Mouse (Mus musculus): ENCODE measurements at regions not wholly inside any gene's neighbourhood (a gene's known extent, or its start where the extent isn't known, plus 50 kb on each side); places are given as distances from the start of the nearest gene placed in this dataset.

- H3K27me3 ChIP-seq = no peaks in the 10 kb centered on the region
- no peak for ATAC-seq (ENCODE audit: low FRiP score)
- H3K9ac ChIP-seq = no peak overlapping the region
- H3K4me3 ChIP-seq = no peak overlapping the region
- H3K4me1 ChIP-seq (replicated peaks) = no peaks in the 10 kb centered on the region
- no peak overlapping the region for H3K4me2 ChIP-seq
- no peaks in the 10 kb centered on the region for H3K36me3 ChIP-seq
- 87% methylated on average over 13 of the region's 13 CpGs for WGBS
- no peak overlapping the region for H3K27ac ChIP-seq
- H3K9me3 ChIP-seq = no peaks in the 10 kb centered on the region
These were observed 133.2 kb downstream of the Slc30a10 start for GRCm38 (mm10) chr1:185587671-185588347.

- Histone ChIP-seq H3K4me1 (replicated peaks) (no peaks in the 10 kb centered on the region), H3K4me2 (no peak overlapping the region), H3K27ac (no peak overlapping the region), H3K27me3 (no peaks in the 10 kb centered on the region), H3K36me3 (no peaks in the 10 kb centered on the region), H3K9me3 (no peaks in the 10 kb centered on the region), H3K9ac (no peak overlapping the region), H3K4me3 (no peak overlapping the region)
- 83% methylated on average over 4 of the region's 4 CpGs for WGBS
- ATAC-seq (ENCODE audit: low FRiP score) = no peak
These were observed 133.7 kb downstream of the Slc30a10 start for GRCm38 (mm10) chr1:185588348-185588719.

- WGBS = 91% methylated on average over 5 of the region's 5 CpGs
- Histone ChIP-seq H3K9ac (no peak overlapping the region), H3K9me3 (0 out of 2 replicates have a peak, but pooled peaks cover 4% of the 10 kb centered on the region), H3K4me1 (replicated peaks) (no peaks in the 10 kb centered on the region), H3K27me3 (no peaks in the 10 kb centered on the region), H3K4me2 (no peak overlapping the region), H3K27ac (no peak overlapping the region), H3K36me3 (no peaks in the 10 kb centered on the region), H3K4me3 (no peak overlapping the region)
- ATAC-seq (ENCODE audit: low FRiP score) = no peak
These were observed 142.2 kb downstream of the Slc30a10 start for GRCm38 (mm10) chr1:185596815-185597214.

GRCm38 (mm10) chr1:185598514-185598913 is 143.9 kb downstream of the Slc30a10 start:
- no peak overlapping the region for H3K9ac ChIP-seq
- 81% methylated on average over 7 of the region's 7 CpGs for WGBS
- no peak for ATAC-seq (ENCODE audit: low FRiP score)
- H3K9me3 ChIP-seq = 0 out of 2 replicates have a peak, but pooled peaks cover 4% of the 10 kb centered on the region
- H3K27me3 ChIP-seq = no peaks in the 10 kb centered on the region
- H3K4me2 ChIP-seq = no peak overlapping the region
- no peaks in the 10 kb centered on the region for H3K36me3 ChIP-seq
- no peak overlapping the region for H3K27ac ChIP-seq
- H3K4me3 ChIP-seq = no peak overlapping the region
- no peaks in the 10 kb centered on the region for H3K4me1 ChIP-seq (replicated peaks)

- WGBS = 96% methylated on average over 1 of the region's 1 CpGs
- Histone ChIP-seq H3K4me1 (replicated peaks) (no peaks in the 10 kb centered on the region), H3K27ac (no peak overlapping the region), H3K36me3 (no peaks in the 10 kb centered on the region), H3K9me3 (0 out of 2 replicates have a peak, but pooled peaks cover 4% of the 10 kb centered on the region), H3K4me2 (no peak overlapping the region), H3K27me3 (no peaks in the 10 kb centered on the region), H3K4me3 (no peak overlapping the region), H3K9ac (no peak overlapping the region)
- ATAC-seq (ENCODE audit: low FRiP score) = no peak
These were observed 146.5 kb downstream of the Slc30a10 start for GRCm38 (mm10) chr1:185601166-185601565.

- Histone ChIP-seq H3K4me1 (replicated peaks) (no peaks in the 10 kb centered on the region), H3K9ac (no peak overlapping the region), H3K27me3 (no peaks in the 10 kb centered on the region), H3K4me3 (no peak overlapping the region), H3K36me3 (no peaks in the 10 kb centered on the region), H3K27ac (no peak overlapping the region), H3K9me3 (no peaks in the 10 kb centered on the region), H3K4me2 (no peak overlapping the region)
- ATAC-seq (ENCODE audit: low FRiP score) = no peak
- 81% methylated on average over 4 of the region's 4 CpGs for WGBS
These were observed 151.3 kb downstream of the Slc30a10 start for GRCm38 (mm10) chr1:185605996-185606395.

GRCm38 (mm10) chr1:185607611-185608010 is 153.0 kb downstream of the Slc30a10 start:
- Histone ChIP-seq H3K27me3 (no peaks in the 10 kb centered on the region), H3K9me3 (no peaks in the 10 kb centered on the region), H3K9ac (no peak overlapping the region), H3K27ac (no peak overlapping the region), H3K4me1 (replicated peaks) (no peaks in the 10 kb centered on the region), H3K36me3 (no peaks in the 10 kb centered on the region), H3K4me3 (no peak overlapping the region), H3K4me2 (no peak overlapping the region)
- WGBS = 87% methylated on average over 5 of the region's 5 CpGs
- no peak for ATAC-seq (ENCODE audit: low FRiP score)

GRCm38 (mm10) chr1:185608440-185608839 is 153.8 kb downstream of the Slc30a10 start:
- Histone ChIP-seq H3K9me3 (no peaks in the 10 kb centered on the region), H3K27me3 (no peaks in the 10 kb centered on the region), H3K27ac (no peak overlapping the region), H3K4me2 (no peak overlapping the region), H3K4me1 (replicated peaks) (no peaks in the 10 kb centered on the region), H3K9ac (no peak overlapping the region), H3K4me3 (no peak overlapping the region), H3K36me3 (no peaks in the 10 kb centered on the region)
- WGBS = 88% methylated on average over 3 of the region's 3 CpGs
- no peak for ATAC-seq (ENCODE audit: low FRiP score)

- ATAC-seq (ENCODE audit: low FRiP score) = no peak
- Histone ChIP-seq H3K36me3 (no peaks in the 10 kb centered on the region), H3K9ac (no peak overlapping the region), H3K4me1 (replicated peaks) (no peaks in the 10 kb centered on the region), H3K9me3 (no peaks in the 10 kb centered on the region), H3K4me2 (no peak overlapping the region), H3K27me3 (no peaks in the 10 kb centered on the region), H3K27ac (no peak overlapping the region), H3K4me3 (no peak overlapping the region)
- WGBS = 54% methylated on average over 3 of the region's 3 CpGs
These were observed 155.9 kb downstream of the Slc30a10 start for GRCm38 (mm10) chr1:185610586-185610985.

- no peak overlapping the region for H3K4me3 ChIP-seq
- WGBS = 22% methylated on average over 10 of the region's 10 CpGs
- no peak overlapping the region for H3K9ac ChIP-seq
- H3K36me3 ChIP-seq = no peaks in the 10 kb centered on the region
- no peaks in the 10 kb centered on the region for H3K9me3 ChIP-seq
- no peak overlapping the region for H3K27ac ChIP-seq
- 0 out of 2 replicates have a peak, but pooled peaks cover 3% of the 10 kb centered on the region for H3K27me3 ChIP-seq
- ATAC-seq (ENCODE audit: low FRiP score) = no peak
- H3K4me1 ChIP-seq (replicated peaks) = peaks cover 5% of the 10 kb centered on the region; the same call in 1 of the 2 replicates
- H3K4me2 ChIP-seq = no peak overlapping the region
These were observed 161.3 kb downstream of the Slc30a10 start for GRCm38 (mm10) chr1:185615819-185616429.

GRCm38 (mm10) chr1:185617691-185618090 is 163.0 kb downstream of the Slc30a10 start:
- no peak for ATAC-seq (ENCODE audit: low FRiP score)
- Histone ChIP-seq H3K36me3 (no peaks in the 10 kb centered on the region), H3K9me3 (no peaks in the 10 kb centered on the region), H3K27ac (no peak overlapping the region), H3K27me3 (0 out of 2 replicates have a peak, but pooled peaks cover 3% of the 10 kb centered on the region), H3K4me1 (replicated peaks) (peaks cover 5% of the 10 kb centered on the region; the same call in 1 of the 2 replicates), H3K4me2 (no peak overlapping the region), H3K4me3 (no peak overlapping the region), H3K9ac (no peak overlapping the region)
- WGBS = 66% methylated on average over 4 of the region's 4 CpGs

- H3K27ac ChIP-seq = no peak overlapping the region
- H3K4me3 ChIP-seq = no peak overlapping the region
- no peak overlapping the region for H3K9ac ChIP-seq
- 0 out of 2 replicates have a peak, but pooled peaks cover 3% of the 10 kb centered on the region for H3K27me3 ChIP-seq
- H3K4me2 ChIP-seq = no peak overlapping the region
- 45% methylated on average over 9 of the region's 9 CpGs for WGBS
- ATAC-seq (ENCODE audit: low FRiP score) = no peak
- H3K36me3 ChIP-seq = no peaks in the 10 kb centered on the region
- H3K4me1 ChIP-seq (replicated peaks) = peaks cover 5% of the 10 kb centered on the region; the same call in 1 of the 2 replicates
- no peaks in the 10 kb centered on the region for H3K9me3 ChIP-seq
These were observed 164.4 kb downstream of the Slc30a10 start for GRCm38 (mm10) chr1:185619011-185619410.

GRCm38 (mm10) chr1:185628401-185628800 is 173.8 kb downstream of the Slc30a10 start:
- no peaks in the 10 kb centered on the region for H3K27me3 ChIP-seq
- H3K9me3 ChIP-seq = no peaks in the 10 kb centered on the region
- no peak overlapping the region for H3K4me3 ChIP-seq
- no peaks in the 10 kb centered on the region for H3K4me1 ChIP-seq (replicated peaks)
- no peak overlapping the region for H3K4me2 ChIP-seq
- H3K9ac ChIP-seq = no peak overlapping the region
- no peaks in the 10 kb centered on the region for H3K36me3 ChIP-seq
- no peak overlapping the region for H3K27ac ChIP-seq
- 85% methylated on average over 3 of the region's 3 CpGs for WGBS
- no peak for ATAC-seq (ENCODE audit: low FRiP score)

Data from hindbrain, embryonic 13.5 days (tissue).